Mouse (Mus musculus) MEL (cell line): ENCODE measurements around the gene Rnf26. TPM values are rescaled to one million over a fixed set of nuclear protein-coding genes. Genes with fewer than 3 reads are reported as not detected.
A peak's percentile ranks its signal among the peaks of the same experiment; 100 is the strongest.

Experiments
- DNase-seq: peaks from one replicate; pipeline ENCODE4 v3.0.0; 2011; ENCODE audit warnings: low read depth, low spot score
- H3K27ac ChIP-seq: 2 replicates; pipeline ENCODE4 v1.5.1; 2012; ENCODE audit warnings: low read depth, mild to moderate bottlenecking, control low read depth, low read length, moderate library complexity; ENCODE audit not compliant: control insufficient read depth
- H3K27me3 ChIP-seq, 2 experiments: fragments of 150-350 bp in 1 of 2; sonication (generic) in 1 of 2; 2 replicates each; pipeline ENCODE4 v1.6.1; 2012; ENCODE audit warnings: low read length in 2 of 2, mild to moderate bottlenecking in 2 of 2, improper control_type of control experiment in 1 of 2, moderate library complexity in 1 of 2; ENCODE audit not compliant: insufficient read depth in 2 of 2, control insufficient read depth in 1 of 2
- H3K36me3 ChIP-seq, 2 experiments: 2 replicates each; pipeline ENCODE4 v1.6.1; 2012 to 2014; ENCODE audit warnings: low read length in 2 of 2, improper control_type of control experiment in 1 of 2, inconsistent platforms in 1 of 2, mild to moderate bottlenecking in 1 of 2; ENCODE audit not compliant: insufficient read depth in 2 of 2, control insufficient read depth in 1 of 2
- H3K4me1 ChIP-seq, 2 experiments: fragments of 150-350 bp in 1 of 2; sonication (generic) in 1 of 2; 2 replicates each; pipeline ENCODE4 v1.6.1; 2012; ENCODE audit warnings: low read length in 2 of 2, improper control_type of control experiment in 1 of 2, mild to moderate bottlenecking in 1 of 2; ENCODE audit not compliant: insufficient read depth in 2 of 2, control insufficient read depth in 1 of 2
- H3K4me3 ChIP-seq, 2 experiments: fragments of 150-350 bp in 1 of 2; sonication (generic) in 1 of 2; 2 replicates each; pipeline ENCODE4 v1.5.1; 2012; ENCODE audit warnings: low read depth in 2 of 2, low read length in 2 of 2, mild to moderate bottlenecking in 2 of 2, moderate library complexity in 2 of 2, control low read depth in 1 of 2, improper control_type of control experiment in 1 of 2; ENCODE audit not compliant: control insufficient read depth in 1 of 2, insufficient read depth in 1 of 2
- H3K79me2 ChIP-seq: 2 replicates; pipeline ENCODE4 v1.6.1; 2012; ENCODE audit warnings: mild to moderate bottlenecking, low read length, moderate library complexity; ENCODE audit not compliant: control insufficient read depth, poor library complexity, insufficient read depth
- H3K9ac ChIP-seq: 2 replicates; pipeline ENCODE4 v1.6.1; 2012; ENCODE audit warnings: low read depth, mild to moderate bottlenecking, control low read depth, low read length, moderate library complexity; ENCODE audit not compliant: control insufficient read depth, poor library complexity, severe bottlenecking
- H3K9me3 ChIP-seq: fragments of 150-350 bp; sonication (generic); replicated peaks from 2 replicates; pipeline ENCODE4 v1.6.1; 2012; ENCODE audit warnings: mild to moderate bottlenecking, low read length, improper control_type of control experiment, moderate library complexity; ENCODE audit not compliant: insufficient read depth
- BHLHE40 ChIP-seq: IDR thresholded peaks from 2 replicates; pipeline ENCODE4 v1.6.1; 2012; ENCODE audit warnings: low read depth, mild to moderate bottlenecking, inconsistent platforms, low read length, improper control_type of control experiment, borderline replicate concordance
- CTCF ChIP-seq, 3 experiments: IDR thresholded peaks in 2 of 3; conservative IDR thresholded peaks in 1 of 3; 2 replicates each; pipeline ENCODE4 v1.5.1; 2011 to 2012; ENCODE audit warnings: low read length in 3 of 3, low read depth in 2 of 3, mild to moderate bottlenecking in 2 of 3, improper control_type of control experiment in 1 of 3, inconsistent platforms in 1 of 3, mixed read lengths in 1 of 3, moderate library complexity in 1 of 3; ENCODE audit not compliant: control insufficient read depth in 1 of 3, insufficient read depth in 1 of 3, poor library complexity in 1 of 3, severe bottlenecking in 1 of 3
- E2F4 ChIP-seq: IDR thresholded peaks from 2 replicates; pipeline ENCODE4 v1.6.1; 2011; ENCODE audit warnings: low read depth, low read length, improper control_type of control experiment, borderline replicate concordance
- ELF1 ChIP-seq: IDR thresholded peaks from 2 replicates; pipeline ENCODE4 v1.6.1; 2014; ENCODE audit warnings: low read depth, mild to moderate bottlenecking, inconsistent platforms, low read length, improper control_type of control experiment, moderate library complexity
- ETS1 ChIP-seq: IDR thresholded peaks from 2 replicates; pipeline ENCODE4 v1.6.1; 2012; ENCODE audit warnings: low read depth, mild to moderate bottlenecking, inconsistent platforms, low read length, improper control_type of control experiment, moderate library complexity
- GATA1 ChIP-seq: IDR thresholded peaks from 2 replicates; pipeline ENCODE4 v1.6.1; 2011; ENCODE audit warnings: low read depth, low read length, improper control_type of control experiment
- HCFC1 ChIP-seq: IDR thresholded peaks from 2 replicates; pipeline ENCODE4 v1.6.1; 2012; ENCODE audit warnings: low read depth, mild to moderate bottlenecking, inconsistent platforms, low read length, improper control_type of control experiment, moderate library complexity
- JUND ChIP-seq: IDR thresholded peaks from 2 replicates; pipeline ENCODE4 v1.6.1; 2011; ENCODE audit warnings: low read depth, mild to moderate bottlenecking, improper control_type of control experiment, low read length
- KAT2A ChIP-seq: conservative IDR thresholded peaks from 2 replicates; pipeline ENCODE4 v1.6.1; 2012; ENCODE audit warnings: low read depth, low read length, improper control_type of control experiment, inconsistent platforms
- MAZ ChIP-seq: IDR thresholded peaks from 2 replicates; pipeline ENCODE4 v1.6.1; 2012; ENCODE audit warnings: low read depth, mild to moderate bottlenecking, inconsistent platforms, low read length, improper control_type of control experiment
- MYC ChIP-seq: IDR thresholded peaks from 2 replicates; pipeline ENCODE4 v1.6.1; 2011; ENCODE audit warnings: low read depth, mild to moderate bottlenecking, low read length, improper control_type of control experiment, moderate library complexity
- NELFE ChIP-seq: IDR thresholded peaks from 2 replicates; pipeline ENCODE4 v1.6.1; 2011; ENCODE audit warnings: low read depth, low read length, improper control_type of control experiment
- NRF1 ChIP-seq: IDR thresholded peaks from 2 replicates; pipeline ENCODE4 v1.6.1; 2014; ENCODE audit warnings: low read depth, mild to moderate bottlenecking, inconsistent platforms, low read length, improper control_type of control experiment, moderate library complexity; ENCODE audit not compliant: poor library complexity, insufficient read depth, severe bottlenecking
- POLR2AphosphoS2 ChIP-seq: IDR thresholded peaks from 2 replicates; pipeline ENCODE4 v1.6.1; 2011; ENCODE audit warnings: low read length, improper control_type of control experiment
- RAD21 ChIP-seq: IDR thresholded peaks from 2 replicates; pipeline ENCODE4 v1.6.1; 2011; ENCODE audit warnings: mild to moderate bottlenecking, low read depth, low read length, improper control_type of control experiment
- SIN3A ChIP-seq: IDR thresholded peaks from 2 replicates; pipeline ENCODE4 v1.6.1; 2012; ENCODE audit warnings: low read length, improper control_type of control experiment, inconsistent platforms
- SMC3 ChIP-seq: IDR thresholded peaks from 2 replicates; pipeline ENCODE4 v1.6.1; 2011; ENCODE audit warnings: low read depth, low read length, improper control_type of control experiment
- UBTF ChIP-seq: IDR thresholded peaks from 2 replicates; pipeline ENCODE4 v1.6.1; 2012; ENCODE audit warnings: low read depth, mild to moderate bottlenecking, inconsistent platforms, low read length, improper control_type of control experiment, moderate library complexity, borderline replicate concordance; ENCODE audit not compliant: insufficient read depth
- USF1 ChIP-seq: IDR thresholded peaks from 2 replicates; pipeline ENCODE4 v1.6.1; 2014; ENCODE audit warnings: low read depth, mild to moderate bottlenecking, inconsistent platforms, low read length, improper control_type of control experiment, moderate library complexity
- USF2 ChIP-seq, 2 experiments: IDR thresholded peaks; 2 replicates each; pipeline ENCODE4 v1.6.1; 2011 to 2012; ENCODE audit warnings: improper control_type of control experiment in 2 of 2, low read length in 2 of 2, borderline replicate concordance in 1 of 2, inconsistent platforms in 1 of 2, low read depth in 1 of 2, mild to moderate bottlenecking in 1 of 2; ENCODE audit not compliant: insufficient read depth in 1 of 2
- ZMIZ1 ChIP-seq: IDR thresholded peaks from 2 replicates; pipeline ENCODE4 v1.6.1; 2012; ENCODE audit warnings: low read depth, mild to moderate bottlenecking, inconsistent platforms, low read length, improper control_type of control experiment, moderate library complexity
- polyA plus RNA-seq, 2 experiments: library from polyadenylated mRNA; stranded (reverse) in 1 of 2; unstranded in 1 of 2; fragments of >175 nt in 1 of 2; fragments of >200 nt in 1 of 2; gene quantifications; 2 replicates each; pipeline versions ENCODE4 v1.2.1 to v1.2.4; 2012; ENCODE audit warnings: low replicate concordance in 2 of 2, low read depth in 1 of 2; ENCODE audit not compliant: insufficient read length in 2 of 2, insufficient read depth in 1 of 2, missing spikeins in 1 of 2
- total RNA-seq: library from RNA; depleted of rRNA; stranded (reverse); fragments of 300-350 nt; gene quantifications from 2 replicates; pipeline ENCODE4 v1.2.3, GENCODE M21; 2012

Gene Rnf26
- total and polyA plus RNA-seq, 3 experiments = 14.0 to 55.1 TPM; not detected in 1

DNA sequence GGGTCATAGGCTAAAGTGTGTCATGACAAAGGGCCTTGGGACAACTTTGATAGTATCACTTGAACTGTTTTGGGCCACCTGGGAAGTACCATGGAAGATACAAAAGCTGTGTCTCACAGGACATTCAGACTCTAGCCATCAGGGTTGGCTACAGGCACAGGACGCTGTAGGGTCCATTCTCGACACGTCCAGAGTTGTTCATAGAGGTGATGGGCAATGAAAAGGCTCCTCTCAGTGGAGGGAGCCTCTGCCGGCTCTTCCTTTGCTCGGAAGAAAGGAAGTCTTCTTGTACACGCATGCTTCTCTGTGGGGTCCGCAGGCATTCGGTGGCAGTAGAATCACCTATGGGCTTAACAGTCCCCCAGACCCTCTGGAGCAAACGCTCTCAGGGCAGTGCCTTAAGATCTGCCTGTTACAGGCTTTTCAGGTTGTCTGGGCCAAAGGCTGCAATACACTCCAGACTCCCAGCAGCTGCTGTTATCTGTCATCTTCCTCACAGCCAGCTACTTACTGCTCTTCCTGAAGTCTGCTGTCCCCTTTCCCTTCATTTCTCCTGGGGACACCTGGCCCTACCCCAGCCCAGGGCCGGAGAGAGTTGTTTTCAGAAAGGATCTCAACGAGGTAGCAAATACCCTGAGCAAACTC, 35.9 kb downstream of the Rnf26 start:
- Histone ChIP-seq H3K4me3 (no peak overlapping the region), H3K27ac (no peak overlapping the region), H3K36me3 (peaks cover 0 to 3% of the 10 kb centered on the region in 2 experiments; a peak in 1 of 4 replicates), H3K79me2 (no peaks in the 10 kb centered on the region), H3K9me3 (no peaks in the 10 kb centered on the region), H3K4me1 (peaks cover 0 to 11% of the 10 kb centered on the region in 2 experiments; a peak in 2 of 4 replicates), H3K27me3 (no peaks in the 10 kb centered on the region), H3K9ac (no peak overlapping the region)
- no peak for TF ChIP-seq USF1
- TF ChIP-seq MAZ = no peak
- no peak for TF ChIP-seq MYC
- TF ChIP-seq ZMIZ1 = no peak
- no peak for TF ChIP-seq NELFE
- TF ChIP-seq ELF1 = no peak
- TF ChIP-seq USF2 (IDR thresholded peaks at IDR 0.05; ENCODE audit: borderline replicate concordance in 1 of 2, insufficient read depth in 1 of 2, low read depth in 1 of 2, low read length in 2 of 2) = no peak
- no peak for TF ChIP-seq UBTF
- TF ChIP-seq JUND = no peak
- no peak for TF ChIP-seq SIN3A
- no peak for TF ChIP-seq SMC3
- TF ChIP-seq NRF1 = no peak
- TF ChIP-seq POLR2AphosphoS2 = no peak
- no peak for TF ChIP-seq KAT2A
- no peak for TF ChIP-seq BHLHE40
- no peak for TF ChIP-seq ETS1
- TF ChIP-seq HCFC1 = no peak
- DNase-seq = no peak

- DNase-seq = peak; percentile 78
- H3K27me3 ChIP-seq = no peaks in the 10 kb centered on the region
Observed at GRCm38 (mm10) chr9:44076764-44077120, 36.6 kb downstream of the Rnf26 start.

More at GRCm38 (mm10) chr9:44076764-44077120, 36.6 kb downstream of the Rnf26 start:
- peaks cover 0 to 11% of the 10 kb centered on the region in 2 experiments; a peak in 2 of 4 replicates for H3K4me1 ChIP-seq
- no peak overlapping the region for H3K9ac ChIP-seq
- no peaks in the 10 kb centered on the region for H3K79me2 ChIP-seq
- H3K36me3 ChIP-seq = peaks cover 0 to 3% of the 10 kb centered on the region in 2 experiments; a peak in 1 of 4 replicates
- H3K27ac ChIP-seq = no peak overlapping the region
- no peaks in the 10 kb centered on the region for H3K9me3 ChIP-seq
- TF ChIP-seq SMC3 = peak; percentile 40; the same call in 1 of the 2 replicates
- TF ChIP-seq ETS1 = peak; percentile 54; the same call in 1 of the 2 replicates
- no peak for TF ChIP-seq POLR2AphosphoS2
- no peak for TF ChIP-seq E2F4
- peak; percentile 11 for TF ChIP-seq RAD21
- TF ChIP-seq CTCF (IDR thresholded peaks at IDR 0.05 in 2 of 3, conservative IDR thresholded peaks at IDR 0.05 in 1 of 3; ENCODE audit: control insufficient read depth in 1 of 3, insufficient read depth in 1 of 3, low read depth in 2 of 3, low read length in 3 of 3, poor library complexity in 1 of 3, severe bottlenecking in 1 of 3) = peak; percentile 54 to 71 (median 61)
- TF ChIP-seq GATA1 = peak; percentile 66
- TF ChIP-seq SIN3A = 0 out of 2 replicates have a peak, but pooled peaks have one; percentile 44
- TF ChIP-seq USF1 = peak; percentile 29; the same call in 1 of the 2 replicates
- H3K4me3 ChIP-seq = no peak overlapping the region
